11 mouse cellular contexts compared by ENCODE assay signal in genomic region chr13:57055409-57056195, GRCm38 (mm10).
A peak's percentile ranks its signal among the peaks of the same experiment; 100 is the strongest.
DNase-seq lines count a peak whose midpoint lies in the region; ATAC-seq lines count a peak whose summit lies in the region.
"Had no signal": no experiment of that assay in that cellular context is flagged by ENCODE, and none has a peak within 500 bp of the region (broad histone marks: within the 10 kb centered on the region; RNA-seq: fewer than 3 reads in every experiment).

No protein-coding gene starts in this region.

- peak overlapping the region; percentile 18 for H3K4me2 ChIP-seq in forebrain, embryonic 16.5 days (ENCODE audit: low read length)

- no peak overlapping the region for H3K4me3 ChIP-seq in forebrain, embryonic 16.5 days (replicated peaks; ENCODE audit: low read length)

- H3K27me3 ChIP-seq in forebrain, embryonic 16.5 days (replicated peaks; ENCODE audit: control insufficient read depth, insufficient read depth, low read length), result no peaks in the 10 kb centered on the region

- peak overlapping the region; percentile 31 for H3K27ac ChIP-seq in forebrain, embryonic 16.5 days (ENCODE audit: low read length)
- H3K27ac ChIP-seq: liver, embryonic 14.5 days had no signal

- no peaks in the 10 kb centered on the region for H3K9me3 ChIP-seq in forebrain, embryonic 16.5 days (ENCODE audit: control insufficient read depth, low read length)

- WGBS in forebrain, embryonic 16.5 days, result 11% methylated on average over 12 of the region's 12 CpGs

- ATAC-seq in forebrain, embryonic 16.5 days, result peak; percentile 63
- ATAC-seq in megakaryocyte, adult 5-6 weeks (ENCODE audit: poor library complexity, severe bottlenecking), result no peak
- ATAC-seq in megakaryocyte progenitor cell, adult 5-6 weeks (replicated peaks; ENCODE audit: poor library complexity), result no peak

- H3K36me3 ChIP-seq in forebrain, embryonic 16.5 days (ENCODE audit: control insufficient read depth, insufficient read depth), result no peaks in the 10 kb centered on the region

- H3K4me1 ChIP-seq in forebrain, embryonic 16.5 days (replicated peaks; ENCODE audit: control insufficient read depth, insufficient read depth, low read length), result peaks cover 23% of the 10 kb centered on the region

- DNase-seq in right cerebral cortex, adult 2 months (ENCODE audit: low spot score in 2 of 2), result peak; percentile 10 to 15
- no peak for DNase-seq in right cerebral cortex, postnatal 14 days
- DNase-seq in layer of hippocampus, postnatal 36 days, result peak; percentile 12 to 35
- DNase-seq in urinary bladder, postnatal 36 days (ENCODE audit: low spot score in 2 of 2), result no peak
- DNase-seq: cerebellum, adult 11 months; right cerebral cortex, postnatal 25 days; thymus, adult 2 months had no signal

- H3K9ac ChIP-seq in forebrain, embryonic 16.5 days (replicated peaks; ENCODE audit: low read depth, low read length), result no peak overlapping the region; the same call in 1 of the 2 replicates
- H3K9ac ChIP-seq: liver, embryonic 14.5 days had no signal

Comparison
In these comparisons a context has a peak if more than half of its experiments do, and no peak if none do; other contexts are left out.
1. DNase-seq: peak in right cerebral cortex, adult 2 months (2 of 2) and layer of hippocampus, postnatal 36 days (2 of 2); none in right cerebral cortex, postnatal 14 days (single experiment) and urinary bladder, postnatal 36 days (0 of 2).